Mouse (Mus musculus): ENCODE measurements around the gene Mrpl55.
A peak's percentile ranks its signal among the peaks of the same experiment; 100 is the strongest.
"Not testable (repeated sequence)": the region's sequence is repeated elsewhere in the genome, so short reads cannot be mapped to it uniquely, and the experiment has no call there.

Gene Mrpl55

DNA sequence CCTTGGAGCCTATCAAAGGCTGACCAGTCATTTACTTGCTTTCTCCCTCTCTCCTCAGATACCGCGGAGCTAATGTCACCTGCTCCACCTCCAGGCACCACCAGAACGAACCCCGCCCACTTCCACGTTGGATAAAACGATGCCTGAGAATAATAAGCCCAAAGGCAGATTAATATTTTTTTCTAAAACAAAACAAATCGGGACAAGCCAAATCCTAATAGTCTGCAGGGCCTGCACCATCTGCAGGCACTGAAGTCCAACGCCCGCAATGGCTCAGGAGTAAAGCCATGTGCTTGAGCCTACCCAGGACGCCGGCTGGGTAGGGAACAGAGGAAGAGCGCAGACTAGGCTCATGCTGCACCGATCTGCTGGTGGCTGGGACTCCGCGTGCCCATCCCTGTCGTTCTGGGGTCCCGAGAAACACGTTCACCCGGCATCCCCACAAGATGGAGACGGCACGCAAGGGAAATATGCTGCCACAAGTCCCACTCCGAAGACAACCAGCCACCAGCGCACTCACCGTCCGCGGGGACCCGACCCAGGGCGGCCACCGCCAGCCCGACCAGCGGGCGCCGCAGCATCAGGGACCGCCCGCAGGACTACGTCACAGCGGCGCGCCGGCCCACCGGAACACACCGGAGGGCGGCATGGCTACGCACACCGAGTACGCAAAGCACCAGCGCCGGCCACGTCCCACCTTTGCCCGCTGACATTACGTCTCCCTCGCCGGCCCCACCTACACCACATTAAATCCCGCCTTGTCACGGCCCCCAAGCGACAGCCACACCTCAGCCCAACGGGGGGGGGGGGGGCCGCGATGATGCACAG is 10.8 kb upstream of the Mrpl55 start:
- peak; percentile 87 for DNase-seq (ENCODE audit: extremely low spot score, low spot score)

- DNase-seq (ENCODE audit: extremely low spot score, low spot score) = no peak
Measured at GRCm38 (mm10) chr11:59192059-59192386, 10.3 kb upstream of the Mrpl55 start, which contains the start of gene Guk1. Gene Guk1 (minus strand): TSS chr11:59192212.

DNA sequence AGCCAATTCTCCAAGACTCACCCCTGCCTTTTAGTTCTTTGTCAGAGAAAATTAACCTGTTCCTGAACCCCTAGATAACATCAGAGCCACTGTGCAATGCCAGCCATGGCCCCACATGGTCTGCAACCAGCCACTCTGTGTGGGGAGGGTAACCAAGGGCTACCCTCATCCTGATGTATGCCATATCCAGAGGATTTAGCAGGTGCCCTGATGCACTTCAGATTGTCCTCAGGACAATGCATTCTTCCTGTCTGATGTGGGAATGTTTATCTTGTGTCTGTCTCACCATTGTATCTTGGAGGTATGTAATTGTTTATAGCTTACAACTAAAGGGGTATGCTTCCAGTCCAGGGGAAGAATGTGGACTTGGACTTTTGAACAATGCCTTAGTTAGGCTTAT is 6.1 kb upstream of the Mrpl55 start:
- no peak for DNase-seq (ENCODE audit: extremely low spot score, low spot score)

DNA sequence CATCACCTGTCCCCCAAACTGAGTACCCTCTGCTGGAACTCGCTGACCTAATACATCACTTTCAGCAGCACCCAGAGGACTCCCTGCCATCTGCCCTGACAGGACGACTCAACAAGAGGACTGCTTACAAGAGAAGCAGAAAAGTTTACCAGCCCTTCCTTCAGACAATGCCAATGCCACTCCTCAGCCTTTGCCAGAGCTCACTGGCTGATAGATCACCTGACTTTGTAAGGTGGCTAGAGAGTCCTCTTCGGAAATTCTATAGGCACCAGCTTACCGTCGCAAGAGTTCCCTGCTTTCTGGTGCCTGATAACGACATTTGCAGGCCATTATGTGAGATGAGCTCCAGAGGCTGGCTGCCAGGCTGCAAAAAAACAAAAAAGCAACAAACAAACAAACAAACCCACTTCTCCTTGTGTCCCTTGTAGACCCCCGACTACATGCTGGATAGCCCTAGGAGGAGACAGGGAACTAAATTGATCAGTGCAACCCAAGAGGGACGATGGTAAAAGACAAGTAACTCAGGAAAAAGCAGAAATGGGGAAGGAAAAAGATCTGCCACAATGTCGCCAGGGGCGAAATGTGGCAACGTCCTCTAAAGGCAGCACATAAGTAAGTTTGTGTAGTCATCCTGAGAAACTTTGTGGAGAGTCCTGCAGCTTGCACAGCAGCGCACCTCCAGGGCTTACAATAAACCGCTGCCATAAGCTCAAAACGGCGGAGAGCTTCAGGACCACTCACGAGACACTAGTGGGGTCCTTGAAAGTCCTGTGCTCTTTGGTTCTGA is 877 bp upstream of the Mrpl55 start:
- no peak for DNase-seq (ENCODE audit: extremely low spot score, low spot score)

- peak; percentile 96 for DNase-seq (ENCODE audit: extremely low spot score, low spot score)
Measured at GRCm38 (mm10) chr11:59208153-59208831, 6.0 kb downstream of the Mrpl55 start, which contains the start of gene 2310033P09Rik. Gene 2310033P09Rik (plus strand): TSS chr11:59208321.

- DNase-seq (ENCODE audit: extremely low spot score, low spot score) = peak; percentile 67
Measured at GRCm38 (mm10) chr11:59209003-59209441, 6.7 kb downstream of the Mrpl55 start.

DNA sequence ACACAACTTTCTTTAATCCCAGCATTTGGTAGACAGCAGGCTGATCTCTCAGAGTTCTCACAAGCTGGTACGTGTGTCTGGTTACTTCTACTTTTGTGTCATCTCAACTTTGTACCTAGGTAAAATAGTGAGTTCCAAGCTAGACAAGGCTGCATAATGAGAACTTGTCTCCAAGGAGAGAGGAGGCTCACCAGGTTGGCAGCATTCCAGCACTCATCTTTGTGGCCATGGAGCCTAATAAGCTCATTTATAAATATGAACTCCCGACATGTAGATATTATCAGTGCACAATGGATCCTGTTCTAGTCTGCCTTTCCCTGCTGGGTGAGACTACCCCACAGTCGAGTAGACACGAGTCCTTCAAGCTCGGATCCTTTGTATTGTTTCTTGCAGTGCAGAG is 7.3 kb downstream of the Mrpl55 start:
- DNase-seq (ENCODE audit: extremely low spot score, low spot score) = no peak

DNA sequence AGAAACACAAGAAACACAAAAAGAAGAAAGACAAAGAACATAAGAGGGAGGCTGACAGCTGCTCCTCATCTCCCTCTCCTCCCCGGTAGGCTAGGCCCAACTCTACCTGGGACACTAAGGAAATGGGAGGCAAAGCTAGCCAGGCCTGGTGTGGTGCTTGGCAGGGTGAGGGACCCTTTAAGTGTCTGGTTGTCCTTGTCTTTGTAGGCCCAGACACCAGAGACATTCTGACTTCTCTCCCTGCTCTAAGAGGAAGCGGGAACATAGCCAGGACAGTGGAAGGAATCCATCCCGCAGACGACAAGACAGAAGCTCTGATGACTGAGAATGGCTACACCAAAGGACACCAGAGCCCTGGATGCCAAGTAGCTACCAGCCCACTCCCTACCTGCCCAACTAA is 7.7 kb downstream of the Mrpl55 start:
- no peak for DNase-seq (ENCODE audit: extremely low spot score, low spot score)

- DNase-seq (ENCODE audit: extremely low spot score, low spot score) = not testable (repeated sequence)
Measured at GRCm38 (mm10) chr11:59211561-59211960, 9.3 kb downstream of the Mrpl55 start.

- DNase-seq (ENCODE audit: extremely low spot score, low spot score) = not testable (repeated sequence)
Measured at GRCm38 (mm10) chr11:59212320-59212719, 10.0 kb downstream of the Mrpl55 start.

GRCm38 (mm10) chr11:59212892-59213494 is 10.7 kb downstream of the Mrpl55 start:
- DNase-seq (ENCODE audit: extremely low spot score, low spot score) = no peak

- no peak for DNase-seq (ENCODE audit: extremely low spot score, low spot score)
Measured at GRCm38 (mm10) chr11:59216955-59217354, 14.7 kb downstream of the Mrpl55 start.

DNA sequence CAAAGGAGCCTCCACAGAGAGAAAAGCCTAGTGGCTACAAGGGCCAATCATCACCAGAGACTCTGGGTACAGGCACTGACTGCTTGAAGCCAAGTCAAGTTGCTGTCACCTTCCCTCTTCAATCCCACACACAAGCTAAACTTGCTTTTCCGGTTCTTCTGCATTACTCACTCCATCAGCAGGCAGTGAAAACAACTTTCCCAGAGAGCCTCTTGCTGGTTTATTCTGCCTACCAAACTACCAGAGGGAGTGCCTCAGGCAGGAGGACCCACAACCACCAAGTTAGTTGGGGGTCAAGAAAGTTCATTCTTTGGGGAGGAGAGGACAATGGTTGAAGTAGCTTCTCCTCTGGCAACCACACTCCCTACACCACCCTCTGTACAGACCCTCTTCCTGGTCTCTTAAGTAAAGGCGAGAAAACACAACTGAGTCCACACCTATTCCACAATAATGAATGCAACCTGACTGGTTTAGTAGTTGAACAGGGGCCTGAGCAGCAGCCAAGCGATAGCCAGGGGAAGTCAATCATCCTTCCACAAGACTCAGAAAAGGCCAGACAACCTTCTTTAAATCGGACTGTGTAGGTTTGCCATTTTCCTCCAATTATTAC is 16.2 kb downstream of the Mrpl55 start:
- DNase-seq (ENCODE audit: extremely low spot score, low spot score) = no peak

GRCm38 (mm10) chr11:59219064-59219463 is 16.8 kb downstream of the Mrpl55 start:
- DNase-seq (ENCODE audit: extremely low spot score, low spot score) = no peak

DNA sequence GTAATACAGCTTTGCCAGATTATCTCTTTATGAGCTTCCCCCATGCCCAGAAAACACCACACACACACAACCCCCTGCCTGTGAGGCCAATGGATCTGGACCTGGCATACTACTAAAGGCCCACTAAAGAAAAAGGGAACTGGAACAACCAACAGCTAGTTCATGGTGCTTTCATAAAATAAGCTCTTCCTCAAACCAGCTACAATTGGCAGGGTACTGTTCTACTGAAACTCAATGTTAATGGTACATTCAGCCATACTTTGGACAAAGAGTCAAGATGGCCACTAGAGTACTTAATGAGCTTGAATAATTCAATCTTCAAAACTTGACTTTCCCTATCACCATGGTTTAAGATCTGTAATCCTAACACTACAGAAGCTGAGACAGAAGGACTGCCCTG is 19.3 kb downstream of the Mrpl55 start:
- no peak for DNase-seq (ENCODE audit: extremely low spot score, low spot score)

DNA sequence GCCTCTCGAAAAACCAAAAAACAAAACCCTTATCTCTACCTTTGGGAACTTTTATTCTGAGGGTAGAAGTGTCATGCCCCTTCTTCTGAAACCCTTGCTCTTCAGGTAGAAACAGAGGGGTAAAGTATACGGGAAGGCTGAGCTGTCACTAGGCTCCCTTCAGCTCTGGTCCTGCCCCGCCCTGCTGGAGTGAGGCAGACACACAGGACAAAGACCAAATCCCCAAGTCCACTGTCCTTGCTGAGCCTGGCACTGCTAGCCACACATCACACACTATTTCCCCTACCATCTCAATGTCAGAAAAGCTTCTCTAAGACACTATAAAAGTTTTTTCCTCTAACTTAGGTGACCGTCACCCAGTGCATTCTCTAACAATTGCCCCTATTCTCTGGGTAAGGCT is 20.0 kb downstream of the Mrpl55 start:
- DNase-seq (ENCODE audit: extremely low spot score, low spot score) = no peak

DNA sequence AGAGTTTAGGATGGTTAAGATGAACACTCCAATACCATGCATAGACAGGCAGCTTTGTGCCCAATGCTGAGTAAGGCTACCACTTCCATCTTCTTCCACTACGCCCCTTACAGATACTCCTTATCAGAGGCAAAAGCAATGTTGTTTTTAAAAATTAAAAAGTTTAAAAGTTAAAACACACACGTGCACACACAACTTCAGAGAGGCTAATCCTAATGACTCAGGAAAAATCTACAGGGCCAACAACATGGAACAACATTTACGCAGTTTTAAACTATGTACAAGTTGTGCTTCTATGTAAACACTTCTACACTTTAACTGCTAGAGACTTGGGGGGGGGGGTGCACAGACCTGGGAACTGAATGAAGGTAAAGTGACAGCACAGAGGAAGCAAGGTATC is 21.7 kb downstream of the Mrpl55 start:
- no peak for DNase-seq (ENCODE audit: extremely low spot score, low spot score)

- no peak for DNase-seq (ENCODE audit: extremely low spot score, low spot score)
Measured at GRCm38 (mm10) chr11:59224470-59224869, 22.2 kb downstream of the Mrpl55 start.

DNA sequence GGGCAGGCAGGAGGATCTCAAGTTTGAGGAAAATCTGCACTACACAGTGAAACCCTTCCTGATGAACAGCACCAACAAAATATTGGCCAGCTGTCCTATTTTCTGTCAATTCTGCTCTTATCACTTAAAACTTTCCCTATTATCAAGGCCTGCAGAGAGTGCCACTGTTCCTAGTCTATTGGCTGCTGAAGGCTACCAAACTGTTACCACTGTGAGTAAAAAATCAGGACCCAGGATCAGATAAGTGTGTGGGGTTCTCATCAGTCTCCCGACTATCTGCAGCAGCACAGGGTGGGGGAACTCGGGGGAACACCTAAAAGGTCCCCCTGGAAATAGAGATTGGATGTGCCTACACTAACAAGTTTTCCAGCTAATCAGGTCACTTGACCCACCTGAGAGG is 22.9 kb downstream of the Mrpl55 start:
- DNase-seq (ENCODE audit: extremely low spot score, low spot score) = no peak

GRCm38 (mm10) chr11:59226251-59226650 is 24.0 kb downstream of the Mrpl55 start:
- no peak for DNase-seq (ENCODE audit: extremely low spot score, low spot score)

Measured in neural tube, embryonic 10.5 days (tissue).